Mouse (Mus musculus) kidney, adult 2 months (tissue): ENCODE data around the gene Slc24a4. TPM values are rescaled to one million over a fixed set of nuclear protein-coding genes. Genes with fewer than 3 reads are reported as not detected.

Experiments
- DNase-seq: peaks from one replicate; pipeline ENCODE4 v3.0.0; 2021
- H3K27ac ChIP-seq: fragments of 200-500 bp; 2 replicates; pipeline ENCODE4 v1.5.1; 2012; ENCODE audit warnings: low read depth, low read length, control low read depth, inconsistent platforms; ENCODE audit not compliant: insufficient read depth
- H3K27me3 ChIP-seq: fragments of 200-500 bp; replicated peaks from 2 replicates; pipeline ENCODE4 v1.6.1; 2012; ENCODE audit warnings: mild to moderate bottlenecking, moderate library complexity, low read length, inconsistent platforms; ENCODE audit not compliant: control insufficient read depth, insufficient read depth
- H3K36me3 ChIP-seq: fragments of 200-500 bp; 2 replicates; pipeline ENCODE4 v1.6.1; 2012; ENCODE audit warnings: mild to moderate bottlenecking, moderate library complexity, low read length, inconsistent platforms; ENCODE audit not compliant: control insufficient read depth, insufficient read depth
- H3K4me1 ChIP-seq: fragments of 200-500 bp; 2 replicates; pipeline ENCODE4 v1.6.1; 2011; ENCODE audit warnings: low read length; ENCODE audit not compliant: control insufficient read depth, insufficient read depth
- H3K4me3 ChIP-seq: fragments of 200-500 bp; 2 replicates; pipeline ENCODE4 v1.5.1; 2011; ENCODE audit warnings: mild to moderate bottlenecking, low read depth, low read length, control low read depth; ENCODE audit not compliant: insufficient read depth
- CTCF ChIP-seq: fragments of 200-500 bp; conservative IDR thresholded peaks from 2 replicates; pipeline ENCODE4 v1.5.1; 2011; ENCODE audit warnings: low read depth, mild to moderate bottlenecking, control low read depth, low read length, moderate library complexity, mixed read lengths; ENCODE audit not compliant: insufficient read depth, insufficient read length
- POLR2A ChIP-seq: fragments of 200-500 bp; IDR thresholded peaks from one replicate; pipeline ENCODE4 v1.6.1; 2011; ENCODE audit warnings: low read depth, low read length, control low read depth
- whole genome bisulfite sequencing: fragments of 180-500 bp; shearing (Covaris S2); methylation state at CpG from one replicate; pipeline ENCODE4 v1.1.7; 2018; 5-methylcytosine and 5-hydroxymethylcytosine counted together
- polyA plus RNA-seq: library from polyadenylated mRNA; depleted of rRNA; stranded (reverse); fragments of >200 nt; gene quantifications from 2 replicates; pipeline ENCODE4 v1.2.3, GENCODE M21; 2012

Gene Slc24a4
- polyA plus RNA-seq, 1 experiment: 0.05 TPM

GRCm38 (mm10) chr12:102112901-102113300, 15.6 kb upstream of the Slc24a4 start:
- H3K4me3 ChIP-seq: no peak overlapping the region
- 86% methylated on average over 7 of the region's 7 CpGs for WGBS
- H3K4me1 ChIP-seq: no peaks in the 10 kb centered on the region
- TF ChIP-seq CTCF (no peak), POLR2A (no peak)
- DNase-seq: no peak
- no peaks in the 10 kb centered on the region for H3K27me3 ChIP-seq
- H3K27ac ChIP-seq: no peak overlapping the region
- H3K36me3 ChIP-seq: no peaks in the 10 kb centered on the region

GRCm38 (mm10) chr12:102113391-102113790, 15.1 kb upstream of the Slc24a4 start:
- H3K27me3 ChIP-seq: no peaks in the 10 kb centered on the region
- no peaks in the 10 kb centered on the region for H3K4me1 ChIP-seq
- no peak for DNase-seq
- H3K36me3 ChIP-seq: no peaks in the 10 kb centered on the region
- 65% methylated on average over 3 of the region's 3 CpGs for WGBS
- TF ChIP-seq POLR2A: no peak
- TF ChIP-seq CTCF: no peak
- H3K4me3 ChIP-seq: no peak overlapping the region
- no peak overlapping the region for H3K27ac ChIP-seq

- WGBS: 69% methylated on average over 3 of the region's 3 CpGs
- H3K36me3 ChIP-seq: no peaks in the 10 kb centered on the region
- no peaks in the 10 kb centered on the region for H3K4me1 ChIP-seq
- no peak for DNase-seq
- H3K27ac ChIP-seq: no peak overlapping the region
- TF ChIP-seq CTCF: no peak
- TF ChIP-seq POLR2A: no peak
- no peak overlapping the region for H3K4me3 ChIP-seq
- no peaks in the 10 kb centered on the region for H3K27me3 ChIP-seq
These were observed 12.0 kb upstream of the Slc24a4 start for GRCm38 (mm10) chr12:102116580-102116979.

GRCm38 (mm10) chr12:102118014-102118413, 10.5 kb upstream of the Slc24a4 start:
- Histone ChIP-seq H3K36me3 (no peaks in the 10 kb centered on the region), H3K27ac (no peak overlapping the region), H3K4me1 (no peaks in the 10 kb centered on the region), H3K4me3 (no peak overlapping the region), H3K27me3 (no peaks in the 10 kb centered on the region)
- DNase-seq: no peak
- TF ChIP-seq POLR2A: no peak
- TF ChIP-seq CTCF: no peak
- WGBS: 90% methylated on average over 7 of the region's 7 CpGs

- H3K27me3 ChIP-seq: no peaks in the 10 kb centered on the region; the same call in none of the 2 replicates
- H3K27ac ChIP-seq: no peak overlapping the region
- no peak overlapping the region for H3K4me3 ChIP-seq
- TF ChIP-seq POLR2A (no peak), CTCF (no peak)
- no peak for DNase-seq
- H3K36me3 ChIP-seq: no peaks in the 10 kb centered on the region
- 19% methylated on average over 7 of the region's 7 CpGs for WGBS
- no peaks in the 10 kb centered on the region for H3K4me1 ChIP-seq
These were observed 932 bp upstream of the Slc24a4 start for GRCm38 (mm10) chr12:102127601-102128000.

- Histone ChIP-seq H3K4me1 (no peaks in the 10 kb centered on the region), H3K36me3 (no peaks in the 10 kb centered on the region), H3K4me3 (peak overlapping the region; percentile 5; the same call in 1 of the 2 replicates), H3K27ac (no peak overlapping the region), H3K27me3 (no peaks in the 10 kb centered on the region; the same call in none of the 2 replicates)
- peak; percentile 32 for DNase-seq
- TF ChIP-seq CTCF: 0 out of 2 replicates have a peak, but pooled peaks have one; percentile 12
- no peak for TF ChIP-seq POLR2A
- 1% methylated on average over 73 of the region's 73 CpGs for WGBS
These were observed 416 bp downstream of the Slc24a4 start for GRCm38 (mm10) chr12:102128791-102129507.

GRCm38 (mm10) chr12:102129508-102130030, 1.0 kb downstream of the Slc24a4 start:
- no peak for TF ChIP-seq CTCF
- TF ChIP-seq POLR2A: no peak
- WGBS: 3% methylated on average over 14 of the region's 14 CpGs
- Histone ChIP-seq H3K27ac (no peak overlapping the region), H3K36me3 (no peaks in the 10 kb centered on the region), H3K27me3 (no peaks in the 10 kb centered on the region; the same call in none of the 2 replicates), H3K4me3 (no peak overlapping the region), H3K4me1 (no peaks in the 10 kb centered on the region)
- DNase-seq: no peak
